Mouse (Mus musculus): ENCODE data around the gene Fbxl8.

- TF ChIP-seq CTCF (IDR thresholded peaks at IDR 0.05; ENCODE audit: borderline replicate concordance, insufficient read depth, low read depth, low read length), result peak; percentile 80
- no peak for TF ChIP-seq POLR2A (IDR thresholded peaks at IDR 0.05; ENCODE audit: borderline replicate concordance, insufficient read depth, low read length)
Observed at GRCm38 (mm10) chr8:105259721-105260320, 4.6 kb upstream of the Fbxl8 start.
